ENCODE assay signal across 8 mouse cellular contexts in the genomic region with DNA sequence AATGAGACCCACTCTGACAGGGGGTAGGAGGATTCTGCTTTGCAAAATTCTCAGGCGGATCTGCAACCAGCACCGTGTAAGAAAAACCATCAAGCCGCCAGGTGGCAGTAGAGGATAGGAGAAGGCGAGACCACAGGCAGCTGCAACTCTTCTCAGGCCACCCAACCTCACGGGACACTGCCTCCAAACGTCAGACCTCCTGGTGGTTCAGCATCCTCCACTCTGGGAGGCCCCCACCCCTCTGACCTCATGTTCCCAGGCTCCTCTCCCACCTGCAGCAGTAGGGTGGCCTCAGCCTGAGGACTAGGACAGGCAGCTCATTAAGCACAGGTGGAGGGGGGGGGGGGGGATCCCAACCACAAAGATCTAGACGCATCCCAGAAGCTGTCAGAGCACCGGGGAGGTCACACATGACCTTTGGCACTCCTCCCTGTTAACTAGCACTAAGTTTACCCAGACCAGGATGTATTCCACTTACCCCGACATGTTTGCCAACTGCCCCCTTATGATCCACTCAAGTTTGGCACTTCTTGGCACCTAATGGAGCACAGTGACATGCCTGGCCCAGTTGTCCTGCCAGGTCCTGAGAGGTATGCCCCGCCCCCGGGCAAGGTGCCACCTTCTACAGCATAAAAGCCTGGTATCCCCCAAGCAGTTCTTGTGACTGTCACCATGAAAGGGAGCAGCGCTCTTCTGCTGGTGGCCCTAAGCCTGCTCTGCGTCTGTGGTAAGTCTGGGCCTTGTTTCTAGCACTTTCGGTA. TPM values are rescaled to one million over a fixed set of nuclear protein-coding genes. Genes with fewer than 3 reads are reported as not detected.
A peak's percentile ranks its signal among the peaks of the same experiment; 100 is the strongest.
DNase-seq lines count a peak whose midpoint lies in the region; ATAC-seq and TF ChIP-seq lines count a peak whose summit lies in the region.

A gene (plus strand): TSS at position 643 of the 761 bp plus-strand sequence.

- TF ChIP-seq CTCF in heart, postnatal 0 days (IDR thresholded peaks at IDR 0.05; ENCODE audit: low read depth), result peak; percentile 87
- TF ChIP-seq CTCF in liver, embryonic 14.5 days (IDR thresholded peaks at IDR 0.05; ENCODE audit: low read depth), result peak; percentile 93

- no peak within 1 kb of the TSS for H3K27ac ChIP-seq in forebrain, embryonic 11.5 days (ENCODE audit: low read depth, low read length)
- H3K27ac ChIP-seq in heart, postnatal 0 days (ENCODE audit: low read depth), result no peak within 1 kb of the TSS
- no peak within 1 kb of the TSS for H3K27ac ChIP-seq in liver, embryonic 14.5 days
- no peak within 1 kb of the TSS for H3K27ac ChIP-seq in stomach, embryonic 14.5 days (ENCODE audit: low read length)

- DNase-seq in c-Kit-positive CD71-negative TER-119-negative erythroid progenitor cells, embryonic 14.5 days (ENCODE audit: low read depth), result peak; percentile 88
- DNase-seq in forebrain, embryonic 11.5 days (ENCODE audit: low spot score), result peak; percentile 92
- peak; percentile 81 for DNase-seq in heart, postnatal 0 days (ENCODE audit: low spot score)
- peak; percentile 89 to 95 for DNase-seq in kidney, postnatal 25 days
- DNase-seq in liver, embryonic 14.5 days (ENCODE audit: low read depth in 3 of 3, low spot score in 3 of 3), result peak; percentile 59 to 72 (median 61)
- DNase-seq in neural tube, embryonic 10.5 days (ENCODE audit: extremely low spot score, low spot score), result peak; percentile 93

- no peak within 1 kb of the TSS for H3K9ac ChIP-seq in forebrain, embryonic 11.5 days (ENCODE audit: low read length)
- no peak within 1 kb of the TSS for H3K9ac ChIP-seq in heart, postnatal 0 days (replicated peaks; ENCODE audit: low read depth, low read length)
- H3K9ac ChIP-seq in liver, embryonic 14.5 days (replicated peaks), result no peak within 1 kb of the TSS
- no peak within 1 kb of the TSS for H3K9ac ChIP-seq in stomach, embryonic 14.5 days (replicated peaks; ENCODE audit: low read depth, low read length)

- H3K36me3 ChIP-seq in forebrain, embryonic 11.5 days (ENCODE audit: control insufficient read depth, insufficient read depth, low read length), result no peaks in the 10 kb centered on the region
- H3K36me3 ChIP-seq in heart, postnatal 0 days (replicated peaks; ENCODE audit: control insufficient read depth, insufficient read depth, low read length), result no peaks in the 10 kb centered on the region
- no peaks in the 10 kb centered on the region for H3K36me3 ChIP-seq in liver, embryonic 14.5 days (replicated peaks; ENCODE audit: control insufficient read depth, insufficient read depth, low read depth)
- H3K36me3 ChIP-seq in stomach, embryonic 14.5 days (ENCODE audit: control insufficient read depth, insufficient read depth, low read length), result no peaks in the 10 kb centered on the region

- WGBS in forebrain, embryonic 11.5 days, result 36% methylated on average over 14 of the region's 14 CpGs
- WGBS in heart, postnatal 0 days, result 17% methylated on average over 14 of the region's 14 CpGs
- 27% methylated on average over 14 of the region's 14 CpGs for WGBS in liver, embryonic 14.5 days (ENCODE audit: insufficient replicate concordance)
- 24% methylated on average over 14 of the region's 14 CpGs for WGBS in stomach, embryonic 14.5 days

- H3K27me3 ChIP-seq in forebrain, embryonic 11.5 days (ENCODE audit: control insufficient read depth, insufficient read depth, low read length), result 0 out of 2 replicates have a peak, but pooled peaks cover 2% of the 10 kb centered on the region
- H3K27me3 ChIP-seq in heart, postnatal 0 days (ENCODE audit: control insufficient read depth, insufficient read depth, low read length), result peaks cover 26% of the 10 kb centered on the region; the same call in 1 of the 2 replicates
- no peaks in the 10 kb centered on the region; the same call in 1 of the 2 replicates for H3K27me3 ChIP-seq in liver, embryonic 14.5 days (ENCODE audit: control insufficient read depth, insufficient read depth, low read length)
- H3K27me3 ChIP-seq in stomach, embryonic 14.5 days (ENCODE audit: control insufficient read depth, insufficient read depth, low read length), result no peaks in the 10 kb centered on the region

- no peak within 1 kb of the TSS for H3K4me2 ChIP-seq in forebrain, embryonic 11.5 days (ENCODE audit: low read depth, low read length, severe bottlenecking)
- H3K4me2 ChIP-seq in heart, postnatal 0 days (ENCODE audit: low read depth, low read length), result no peak within 1 kb of the TSS
- no peak within 1 kb of the TSS for H3K4me2 ChIP-seq in liver, embryonic 14.5 days (ENCODE audit: low read depth)
- H3K4me2 ChIP-seq in stomach, embryonic 14.5 days (replicated peaks; ENCODE audit: low read depth, low read length), result no peak within 1 kb of the TSS

- no peaks in the 10 kb centered on the region for H3K9me3 ChIP-seq in forebrain, embryonic 11.5 days (ENCODE audit: control insufficient read depth, low read length)
- no peaks in the 10 kb centered on the region for H3K9me3 ChIP-seq in heart, postnatal 0 days (replicated peaks; ENCODE audit: control insufficient read depth, low read length)
- H3K9me3 ChIP-seq in liver, embryonic 14.5 days (ENCODE audit: control insufficient read depth, low read length), result no peaks in the 10 kb centered on the region
- H3K9me3 ChIP-seq in stomach, embryonic 14.5 days (ENCODE audit: control insufficient read depth, low read depth, low read length), result no peaks in the 10 kb centered on the region

- H3K4me1 ChIP-seq in forebrain, embryonic 11.5 days (replicated peaks; ENCODE audit: control insufficient read depth, insufficient read depth, low read length), result no peaks in the 10 kb centered on the region
- H3K4me1 ChIP-seq in heart, postnatal 0 days (ENCODE audit: control insufficient read depth, insufficient read depth), result no peaks in the 10 kb centered on the region
- H3K4me1 ChIP-seq in liver, embryonic 14.5 days (replicated peaks; ENCODE audit: control insufficient read depth in 2 of 2, insufficient read depth in 2 of 2, low read length in 1 of 2), result no peaks in the 10 kb centered on the region
- H3K4me1 ChIP-seq in stomach, embryonic 14.5 days (ENCODE audit: control insufficient read depth, insufficient read depth, low read length), result 0 out of 2 replicates have a peak, but pooled peaks cover 4% of the 10 kb centered on the region

- no peak within 1 kb of the TSS for H3K4me3 ChIP-seq in forebrain, embryonic 11.5 days (ENCODE audit: low read depth, low read length)
- H3K4me3 ChIP-seq in heart, postnatal 0 days (ENCODE audit: low read depth, low read length), result no peak within 1 kb of the TSS
- no peak within 1 kb of the TSS for H3K4me3 ChIP-seq in liver, embryonic 14.5 days (ENCODE audit: insufficient read depth in 1 of 2, low read depth in 2 of 2, low read length in 2 of 2)
- H3K4me3 ChIP-seq in stomach, embryonic 14.5 days (ENCODE audit: low read depth, low read length), result no peak within 1 kb of the TSS

- TF ChIP-seq EP300 in heart, postnatal 0 days (IDR thresholded peaks at IDR 0.05; ENCODE audit: low read depth), result no peak; the same call in 1 of the 2 replicates
- no peak for TF ChIP-seq EP300 in liver, embryonic 14.5 days (IDR thresholded peaks at IDR 0.05; ENCODE audit: low read depth)

- ATAC-seq in CD4-positive, CD25-positive, alpha-beta regulatory T cell, adult 4 months, result peak; percentile 92
- peak; percentile 74 for ATAC-seq in forebrain, embryonic 11.5 days (replicated peaks; ENCODE audit: low FRiP score)
- peak; percentile 86 for ATAC-seq in heart, postnatal 0 days (ENCODE audit: insufficient read depth, low read depth)
- peak; percentile 62 for ATAC-seq in liver, embryonic 14.5 days (ENCODE audit: insufficient read depth)
- peak; percentile 81 for ATAC-seq in stomach, embryonic 14.5 days (ENCODE audit: insufficient number of reproducible peaks, insufficient read depth, low FRiP score, low read depth)

RNA-seq across cellular contexts. Expression of the gene that starts here (rescaled TPM):
- polyA plus RNA-seq in CD4-positive, CD25-positive, alpha-beta regulatory T cell, adult 4 months (2017; shearing (Covaris generic)), result not detected
- polyA plus RNA-seq in forebrain, embryonic 11.5 days (2014; fragmentation: Nextera tagmentation; extraction: Ambion mirVana), result not detected in 2 replicates
- 0.80 TPM in 1 of 2 replicates, not detected in the other for total RNA-seq in heart, postnatal 0 days (2014; rRNA removed; ENCODE audit: low replicate concordance)
- 8.7 and 11.0 TPM in 2 replicates for polyA plus RNA-seq in heart, postnatal 0 days (2015; fragmentation: Nextera tagmentation; extraction: Ambion mirVana)
- not detected in 2 replicates for polyA plus RNA-seq in liver, embryonic 14.5 days (2012; rRNA removed)
- polyA plus RNA-seq in liver, embryonic 14.5 days (2014; fragmentation: Nextera tagmentation; extraction: Ambion mirVana), result not detected in 2 replicates
- polyA plus RNA-seq in stomach, embryonic 14.5 days (2014; fragmentation: Nextera tagmentation; extraction: Ambion mirVana), result not detected in 2 replicates

Comparison
In these comparisons a context has a peak if more than half of its experiments do, and no peak if none do; other contexts are left out.
1. Peak in ATAC-seq in CD4-positive, CD25-positive, alpha-beta regulatory T cell, adult 4 months; RNA of the gene not detected or under 1 TPM.
2. Peak in DNase-seq and ATAC-seq in forebrain, embryonic 11.5 days; RNA of the gene not detected or under 1 TPM.
3. Peak in DNase-seq and ATAC-seq in liver, embryonic 14.5 days; RNA of the gene not detected or under 1 TPM.
4. Peak in ATAC-seq in stomach, embryonic 14.5 days; RNA of the gene not detected or under 1 TPM.